Mouse (Mus musculus) hindbrain, embryonic 13.5 days (tissue): Measurements from ENCODE around the gene Ppm1g. TPM values are rescaled to one million over a fixed set of nuclear protein-coding genes. Genes with fewer than 3 reads are reported as not detected.
"Not testable (repeated sequence)": the region's sequence is repeated elsewhere in the genome, so short reads cannot be mapped to it uniquely, and the experiment has no call there.

Experiments used
- ATAC-seq: fragments of 200-750 bp; cut with Nextera tagmentation; 2 replicates; pipeline ENCODE4 v1.8.0; 2017; ENCODE audit warnings: moderate TSS enrichment; ENCODE audit not compliant: low FRiP score
- H3K27ac ChIP-seq: fragments of 300-500 bp; sonication (generic); 2 replicates; pipeline ENCODE4 v1.5.1; 2015; ENCODE audit warnings: inconsistent platforms, mild to moderate bottlenecking, moderate library complexity
- H3K27me3 ChIP-seq: fragments of 300-500 bp; sonication (generic); 2 replicates; pipeline ENCODE4 v1.6.1; 2015; ENCODE audit warnings: mild to moderate bottlenecking, inconsistent platforms
- H3K36me3 ChIP-seq: fragments of 300-500 bp; sonication (generic); 2 replicates; pipeline ENCODE4 v1.6.1; 2015; ENCODE audit warnings: mild to moderate bottlenecking, inconsistent platforms
- H3K4me1 ChIP-seq: fragments of 300-500 bp; sonication (generic); replicated peaks from 2 replicates; pipeline ENCODE4 v1.6.1; 2015; ENCODE audit warnings: inconsistent platforms
- H3K4me2 ChIP-seq: fragments of 300-500 bp; sonication (generic); 2 replicates; pipeline ENCODE4 v1.6.1; 2015; ENCODE audit warnings: inconsistent platforms, mild to moderate bottlenecking, moderate library complexity
- H3K4me3 ChIP-seq: fragments of 300-500 bp; sonication (generic); 2 replicates; pipeline ENCODE4 v1.5.1; 2015; ENCODE audit warnings: mild to moderate bottlenecking, inconsistent platforms
- H3K9ac ChIP-seq: fragments of 300-500 bp; sonication (generic); 2 replicates; pipeline ENCODE4 v1.6.1; 2015; ENCODE audit warnings: mild to moderate bottlenecking, inconsistent platforms
- H3K9me3 ChIP-seq: fragments of 300-500 bp; sonication (generic); 2 replicates; pipeline ENCODE4 v1.6.1; 2016; ENCODE audit warnings: inconsistent platforms
- WGBS: fragments of 180-500 bp; shearing (Covaris S2); methylation state at CpG from one replicate; pipeline ENCODE4 v1.1.7; 2015; 5-methylcytosine and 5-hydroxymethylcytosine counted together
- polyA plus RNA-seq: library from polyadenylated mRNA; unstranded; fragments of >200 nt; fragmentation: Nextera tagmentation; extraction: Ambion mirVana; gene quantifications from 2 replicates; pipeline ENCODE4 v1.2.1, GENCODE M21; 2015

Ppm1g gene
- polyA plus RNA-seq, 1 experiment from 2014 or later = 168 TPM

DNA sequence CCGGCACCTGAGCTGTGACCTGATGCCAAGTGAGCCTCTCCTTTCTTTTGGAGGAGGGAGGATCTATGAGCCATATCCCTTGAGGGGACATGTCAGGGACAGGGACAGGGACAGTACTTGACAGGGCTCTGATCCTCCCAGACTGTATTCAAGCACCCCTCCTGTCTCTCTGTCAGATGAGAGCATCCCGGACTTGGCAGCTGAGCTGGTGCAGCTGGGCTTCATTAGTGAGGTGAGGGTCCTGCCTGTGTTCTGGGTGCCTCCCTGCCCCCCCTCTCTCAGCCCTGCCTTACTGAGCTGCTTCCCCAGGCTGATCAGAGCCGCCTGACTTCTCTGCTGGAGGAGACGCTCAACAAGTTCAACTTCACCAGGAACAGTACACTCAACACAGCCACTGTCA, 30.2 kb upstream of the Ppm1g start:
- Histone ChIP-seq H3K4me1 (peaks cover 8% of the 10 kb centered on the region), H3K9me3 (no peaks in the 10 kb centered on the region), H3K9ac (0 out of 2 replicates have a peak overlapping the region, but pooled peaks have one; percentile 46), H3K4me2 (no peak overlapping the region), H3K4me3 (no peak overlapping the region), H3K36me3 (peaks cover 97% of the 10 kb centered on the region), H3K27me3 (0 out of 2 replicates have a peak, but pooled peaks cover 9% of the 10 kb centered on the region), H3K27ac (no peak overlapping the region)
- ATAC-seq = peak; percentile 41; the same call in 1 of the 2 replicates
- 77% methylated on average over 4 of the region's 4 CpGs for WGBS

DNA sequence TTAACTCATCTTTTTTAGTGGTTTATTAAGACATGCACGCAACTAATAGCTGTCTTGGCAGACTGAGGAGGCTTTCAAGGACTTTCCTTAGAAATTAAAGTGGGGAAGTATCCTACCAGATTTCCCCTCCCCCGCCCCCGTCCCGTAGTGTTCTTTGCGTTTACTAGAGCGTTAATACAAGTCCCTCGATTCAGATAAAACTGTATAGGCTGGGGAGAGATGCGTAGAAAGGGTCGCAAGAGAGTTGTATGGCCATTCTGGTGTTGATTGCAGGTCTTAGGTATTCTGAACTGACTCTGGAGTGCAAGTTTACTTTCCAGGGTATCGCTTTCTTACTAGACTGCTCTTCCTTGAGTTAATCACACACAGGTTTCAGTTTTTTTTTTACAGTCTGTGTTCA, 21.7 kb upstream of the Ppm1g start:
- WGBS = 25% methylated on average over 10 of the region's 10 CpGs
- Histone ChIP-seq H3K27me3 (no peaks in the 10 kb centered on the region), H3K4me2 (peak overlapping the region; percentile 89), H3K9ac (peak overlapping the region; percentile 89), H3K4me1 (peaks cover 12% of the 10 kb centered on the region), H3K36me3 (peaks cover 35% of the 10 kb centered on the region), H3K27ac (peak overlapping the region; percentile 96; the same call in 1 of the 2 replicates), H3K9me3 (peaks cover 2% of the 10 kb centered on the region; the same call in 1 of the 2 replicates), H3K4me3 (peak overlapping the region; percentile 76)
- no peak for ATAC-seq

DNA sequence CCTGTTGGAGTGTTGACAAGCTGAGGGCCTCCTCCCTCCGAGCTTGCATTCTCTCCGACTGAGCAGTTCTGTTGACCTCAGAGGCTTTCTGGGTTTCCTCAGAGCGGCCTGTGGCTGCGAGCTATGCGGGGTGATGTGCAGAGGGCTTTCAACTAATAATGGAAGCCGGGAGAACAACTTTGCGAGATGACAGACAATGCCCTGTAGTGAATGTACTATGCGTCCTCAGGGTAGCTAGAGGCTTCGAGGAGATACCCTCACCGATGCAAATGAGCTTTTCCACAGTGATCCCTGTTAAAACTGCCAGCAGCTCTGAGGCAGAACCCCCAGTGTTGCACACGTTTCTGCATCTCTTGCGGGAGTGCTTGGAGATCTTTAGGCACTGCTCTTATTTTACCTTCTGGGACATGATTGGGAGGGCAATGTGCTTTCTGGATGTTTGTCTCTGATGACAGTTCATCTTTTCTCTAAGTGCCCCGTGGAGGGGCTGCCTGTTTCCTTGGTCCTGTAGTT, 21.1 kb upstream of the Ppm1g start:
- H3K9ac ChIP-seq = peak overlapping the region; percentile 89
- H3K4me3 ChIP-seq = peak overlapping the region; percentile 76
- H3K9me3 ChIP-seq = peaks cover 7% of the 10 kb centered on the region
- H3K27me3 ChIP-seq = no peaks in the 10 kb centered on the region
- WGBS = under 1% methylated on average over 13 of the region's 13 CpGs
- peak overlapping the region; percentile 96 for H3K27ac ChIP-seq
- no peak; the same call in 1 of the 2 replicates for ATAC-seq
- H3K36me3 ChIP-seq = peaks cover 29% of the 10 kb centered on the region
- H3K4me2 ChIP-seq = peak overlapping the region; percentile 89
- H3K4me1 ChIP-seq = peaks cover 12% of the 10 kb centered on the region

DNA sequence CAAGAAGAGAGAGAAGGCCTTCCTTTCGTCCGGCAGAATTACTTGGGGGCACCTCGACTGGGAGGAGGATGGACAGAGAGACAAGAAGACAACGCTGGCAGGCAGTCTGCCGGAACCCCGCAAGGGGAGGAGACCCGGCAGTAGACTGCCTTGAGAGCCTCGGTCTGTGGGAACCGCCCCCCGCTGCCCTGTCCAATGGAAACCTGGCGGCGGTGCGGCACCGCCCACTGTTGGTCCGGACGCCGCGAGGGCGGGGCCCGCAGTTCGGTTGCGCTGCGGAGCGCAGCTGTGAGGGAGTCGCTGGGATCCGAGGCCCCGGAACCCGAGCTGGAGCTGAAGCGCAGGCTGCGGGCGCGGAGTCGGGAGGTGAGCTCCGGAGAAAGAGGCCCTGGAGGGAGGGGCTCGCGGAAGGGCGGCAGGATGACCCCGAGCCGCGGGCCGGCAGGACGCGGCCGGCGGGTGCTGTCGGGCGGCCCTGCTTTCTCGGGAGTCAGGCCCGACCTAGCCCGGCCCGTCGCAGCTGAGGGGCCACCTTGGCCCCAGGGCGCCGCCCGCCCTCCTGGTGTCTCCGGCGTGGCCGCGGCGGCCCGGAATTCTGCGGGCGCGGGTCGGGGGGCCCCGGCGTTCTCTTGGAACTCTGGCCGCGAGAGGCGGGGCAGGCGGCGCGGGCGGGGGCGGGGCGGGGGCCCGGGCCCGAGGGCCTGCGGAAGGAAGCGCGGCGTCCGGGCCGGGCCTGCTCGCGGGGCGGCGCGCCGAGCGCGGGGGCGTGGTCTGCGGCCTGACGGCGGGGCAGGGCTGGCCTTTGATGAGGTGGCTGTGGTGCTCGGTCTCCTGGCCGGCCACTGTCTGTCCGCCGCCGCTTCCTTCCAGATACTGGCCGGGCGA, 20.4 kb upstream of the Ppm1g start, which contains the start of the genes Nrbp1 and Gm9970:
Gene Nrbp1 (plus strand): TSS at position 228 of the 885 bp plus-strand sequence.
Gene Gm9970 (minus strand): TSS at position 596 of the 885 bp plus-strand sequence.
- Histone ChIP-seq H3K9me3 (peaks cover 14% of the 10 kb centered on the region), H3K27me3 (no peaks in the 10 kb centered on the region), H3K4me2 (peak within 1 kb of the TSS; percentile 89), H3K27ac (peak within 1 kb of the TSS; percentile 96), H3K9ac (peak within 1 kb of the TSS; percentile 89), H3K4me1 (peaks cover 12% of the 10 kb centered on the region), H3K4me3 (peak within 1 kb of the TSS; percentile 76), H3K36me3 (peaks cover 22% of the 10 kb centered on the region)
- under 1% methylated on average over 89 of the region's 103 CpGs for WGBS
- peak; percentile 99 for ATAC-seq

DNA sequence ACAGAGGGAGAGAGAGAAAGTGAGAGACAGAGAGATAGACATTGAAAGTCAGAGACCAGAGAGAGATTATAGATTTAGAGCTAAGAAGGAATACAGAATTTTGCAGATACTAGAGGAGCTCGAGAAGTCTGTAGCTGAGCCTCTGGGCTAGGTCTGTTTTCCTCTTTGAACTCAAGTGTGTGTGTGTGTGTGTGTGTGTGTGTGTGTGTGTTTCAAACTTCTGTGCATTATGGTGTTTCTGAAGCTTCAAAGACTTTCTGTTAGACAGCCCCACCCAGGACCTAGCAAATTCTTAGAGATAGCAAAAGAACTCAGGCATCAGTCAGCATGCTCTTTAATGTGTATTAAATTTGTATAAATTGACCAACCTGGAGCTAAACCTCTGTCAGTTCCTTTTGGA, 6.2 kb upstream of the Ppm1g start:
- ATAC-seq = no peak
- no peak overlapping the region for H3K4me2 ChIP-seq
- no peak overlapping the region for H3K27ac ChIP-seq
- WGBS = 92% methylated on average over 1 of the region's 1 CpGs
- H3K36me3 ChIP-seq = no peaks in the 10 kb centered on the region
- H3K4me1 ChIP-seq = peaks cover 6% of the 10 kb centered on the region
- H3K9me3 ChIP-seq = no peaks in the 10 kb centered on the region
- H3K9ac ChIP-seq = no peak overlapping the region
- H3K27me3 ChIP-seq = no peaks in the 10 kb centered on the region
- no peak overlapping the region for H3K4me3 ChIP-seq

DNA sequence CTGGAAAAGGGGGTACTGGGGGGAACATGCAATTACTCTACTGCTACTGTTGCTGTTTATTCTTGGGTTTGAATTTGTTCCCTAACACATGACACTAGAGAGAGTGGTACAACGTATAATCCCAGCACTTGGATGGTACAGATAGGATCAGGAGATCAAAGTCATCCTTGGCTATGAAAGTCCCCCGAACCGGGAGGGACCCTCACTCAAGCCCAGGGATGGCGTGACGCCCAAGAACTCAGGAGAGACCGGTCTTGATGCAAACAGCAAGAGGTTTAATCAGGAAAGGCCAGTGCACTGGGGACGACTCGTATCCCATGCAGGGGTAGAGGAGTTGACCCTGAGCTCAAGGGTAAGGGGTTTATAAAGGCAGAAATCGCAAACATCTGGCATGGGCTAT, 2.2 kb upstream of the Ppm1g start:
- H3K27me3 ChIP-seq = no peaks in the 10 kb centered on the region
- no peak for ATAC-seq
- no peak overlapping the region for H3K4me2 ChIP-seq
- no peak overlapping the region for H3K27ac ChIP-seq
- no peaks in the 10 kb centered on the region for H3K9me3 ChIP-seq
- H3K4me3 ChIP-seq = no peak overlapping the region
- WGBS = 97% methylated on average over 9 of the region's 9 CpGs
- H3K4me1 ChIP-seq = peaks cover 23% of the 10 kb centered on the region
- no peak overlapping the region for H3K9ac ChIP-seq
- no peaks in the 10 kb centered on the region for H3K36me3 ChIP-seq

DNA sequence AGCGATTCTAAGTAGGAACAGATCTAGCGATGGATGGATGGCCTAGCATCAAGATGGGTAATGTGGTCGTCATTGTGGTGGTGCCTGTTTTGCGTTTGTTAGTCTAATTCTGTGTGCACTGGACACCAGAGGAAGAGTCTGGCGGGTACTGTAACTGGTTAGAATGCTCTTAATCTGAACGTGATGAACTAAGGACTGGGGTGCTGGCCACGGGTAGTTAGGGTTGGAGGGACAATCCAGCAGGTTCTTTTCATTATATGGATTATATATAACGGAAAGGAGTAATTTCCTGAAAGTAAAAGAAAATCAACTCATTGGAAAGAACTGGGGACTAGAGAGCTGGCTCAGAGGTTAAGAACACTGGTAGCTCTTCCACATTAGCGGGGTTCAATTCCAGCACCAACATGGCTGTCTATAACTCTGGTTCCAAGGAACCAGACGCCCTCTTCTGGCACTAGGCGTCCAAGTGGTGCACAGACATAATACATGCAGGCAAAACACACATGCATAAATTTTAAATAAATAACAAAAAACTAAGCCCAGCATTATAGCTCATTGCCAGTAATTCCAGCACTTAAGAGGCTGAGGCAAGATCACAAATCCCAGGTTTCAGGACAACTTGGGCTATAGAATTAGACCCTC, 938 bp upstream of the Ppm1g start:
- no peaks in the 10 kb centered on the region for H3K9me3 ChIP-seq
- no peak for ATAC-seq
- 14% methylated on average over 11 of the region's 11 CpGs for WGBS
- H3K4me2 ChIP-seq = peak overlapping the region; percentile 75
- peak overlapping the region; percentile 88 for H3K4me3 ChIP-seq
- peak overlapping the region; percentile 96 for H3K9ac ChIP-seq
- no peaks in the 10 kb centered on the region for H3K36me3 ChIP-seq
- H3K4me1 ChIP-seq = peaks cover 26% of the 10 kb centered on the region
- peak overlapping the region; percentile 96 for H3K27ac ChIP-seq
- no peaks in the 10 kb centered on the region for H3K27me3 ChIP-seq

DNA sequence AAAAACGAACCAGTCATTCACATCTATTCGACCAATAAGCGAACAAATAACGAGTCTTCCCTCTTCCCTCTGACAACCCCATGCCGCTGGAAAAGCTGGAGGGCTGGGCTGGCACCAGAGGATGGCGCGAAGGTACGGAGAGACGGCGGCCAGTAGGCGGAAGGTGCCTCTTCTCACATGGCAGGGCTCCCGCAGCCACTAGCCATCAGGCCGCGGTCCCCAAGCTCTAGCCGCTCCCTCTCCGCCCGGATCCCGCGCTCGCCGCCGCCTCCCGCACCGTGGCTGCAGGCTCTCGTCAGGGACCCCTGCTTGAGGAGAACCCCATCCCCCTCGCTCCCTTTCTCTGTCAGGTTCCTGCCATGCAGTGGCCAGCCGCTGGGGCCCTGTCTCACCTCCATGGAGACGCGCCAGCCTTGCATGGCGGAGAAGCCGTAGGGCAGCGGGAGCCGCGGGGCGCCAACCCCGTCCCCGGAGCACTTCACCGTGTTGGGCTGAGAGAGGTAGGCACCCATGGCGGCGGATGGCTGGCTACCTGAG, 508 bp downstream of the Ppm1g start:
- peak overlapping the region; percentile 75 for H3K4me2 ChIP-seq
- H3K4me1 ChIP-seq = peaks cover 26% of the 10 kb centered on the region
- H3K9me3 ChIP-seq = no peaks in the 10 kb centered on the region
- H3K9ac ChIP-seq = peak overlapping the region; percentile 96
- no peaks in the 10 kb centered on the region for H3K36me3 ChIP-seq
- H3K27me3 ChIP-seq = no peaks in the 10 kb centered on the region
- under 1% methylated on average over 40 of the region's 40 CpGs for WGBS
- peak overlapping the region; percentile 88 for H3K4me3 ChIP-seq
- peak; percentile 85 for ATAC-seq
- H3K27ac ChIP-seq = peak overlapping the region; percentile 96

DNA sequence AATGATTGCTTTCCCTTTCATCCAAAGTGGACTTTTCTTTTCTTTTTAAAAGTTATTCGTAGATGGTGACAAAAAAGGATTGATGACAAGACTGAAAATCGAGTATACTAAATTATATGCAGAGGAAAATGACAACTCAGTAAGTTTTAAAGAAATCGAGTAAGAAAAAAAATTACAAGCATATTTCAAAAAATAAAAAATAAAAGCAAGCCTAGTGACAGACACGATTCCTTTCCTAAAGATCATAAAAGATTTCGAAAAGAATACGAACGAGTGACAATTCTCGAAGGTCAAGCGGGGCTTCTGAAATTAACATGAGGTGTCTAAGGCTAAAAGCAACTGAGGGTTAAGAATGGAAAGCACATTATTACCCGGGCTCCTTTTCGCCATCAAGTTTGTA, 1.0 kb downstream of the Ppm1g start:
- Histone ChIP-seq H3K4me1 (peaks cover 26% of the 10 kb centered on the region), H3K27ac (peak overlapping the region; percentile 96), H3K4me2 (peak overlapping the region; percentile 75), H3K4me3 (peak overlapping the region; percentile 88), H3K9ac (peak overlapping the region; percentile 96), H3K27me3 (no peaks in the 10 kb centered on the region), H3K36me3 (no peaks in the 10 kb centered on the region), H3K9me3 (no peaks in the 10 kb centered on the region)
- WGBS = under 1% methylated on average over 11 of the region's 11 CpGs
- no peak for ATAC-seq

DNA sequence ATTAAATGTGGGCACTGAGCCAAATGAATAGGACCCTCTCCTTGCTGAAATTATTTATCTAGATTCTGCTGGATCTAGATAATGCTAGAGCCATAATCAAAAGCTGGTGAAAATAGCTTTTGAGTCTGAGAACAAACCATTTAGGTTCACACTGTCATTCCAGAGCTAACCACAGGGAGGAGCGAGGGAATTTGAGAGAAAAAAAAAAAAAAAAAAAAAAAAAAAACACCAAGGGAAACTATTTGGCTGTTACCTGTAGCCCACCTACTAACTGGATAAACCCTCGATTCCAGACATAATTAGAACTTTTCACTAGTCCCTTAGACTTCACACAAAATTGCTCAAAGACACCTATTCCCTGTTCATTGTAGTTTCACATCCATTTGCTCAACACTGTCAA, 1.4 kb downstream of the Ppm1g start:
- Histone ChIP-seq H3K4me2 (peak overlapping the region; percentile 75), H3K4me3 (peak overlapping the region; percentile 88), H3K9ac (peak overlapping the region; percentile 26), H3K4me1 (peaks cover 26% of the 10 kb centered on the region), H3K9me3 (no peaks in the 10 kb centered on the region), H3K36me3 (no peaks in the 10 kb centered on the region), H3K27me3 (no peaks in the 10 kb centered on the region), H3K27ac (no peak overlapping the region)
- no peak for ATAC-seq
- WGBS = 5% methylated on average over 2 of the region's 2 CpGs

DNA sequence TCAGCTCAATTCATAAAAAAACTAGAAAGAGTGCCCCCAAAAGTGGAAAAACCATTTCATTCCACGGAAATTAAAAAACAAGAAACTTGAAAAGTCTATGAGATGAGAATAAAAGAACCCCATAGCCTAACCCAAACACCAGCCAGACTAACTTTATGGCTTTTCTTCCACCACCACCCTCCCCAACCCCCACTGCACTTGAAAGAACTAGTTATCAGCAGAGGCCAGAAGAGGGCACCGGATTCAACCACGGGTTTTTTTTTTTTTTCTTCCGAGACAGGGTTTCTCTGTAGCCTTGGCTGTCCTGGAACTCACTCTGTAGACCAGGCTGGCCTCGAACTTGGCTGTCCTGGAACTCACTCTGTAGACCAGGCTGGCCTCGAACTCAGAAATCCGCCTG, 2.2 kb downstream of the Ppm1g start:
- Histone ChIP-seq H3K4me2 (peak overlapping the region; percentile 75), H3K4me3 (no peak overlapping the region), H3K4me1 (peaks cover 26% of the 10 kb centered on the region), H3K27me3 (no peaks in the 10 kb centered on the region), H3K9me3 (no peaks in the 10 kb centered on the region), H3K9ac (no peak overlapping the region), H3K36me3 (no peaks in the 10 kb centered on the region), H3K27ac (no peak overlapping the region)
- 67% methylated on average over 7 of the region's 7 CpGs for WGBS
- ATAC-seq = no peak

DNA sequence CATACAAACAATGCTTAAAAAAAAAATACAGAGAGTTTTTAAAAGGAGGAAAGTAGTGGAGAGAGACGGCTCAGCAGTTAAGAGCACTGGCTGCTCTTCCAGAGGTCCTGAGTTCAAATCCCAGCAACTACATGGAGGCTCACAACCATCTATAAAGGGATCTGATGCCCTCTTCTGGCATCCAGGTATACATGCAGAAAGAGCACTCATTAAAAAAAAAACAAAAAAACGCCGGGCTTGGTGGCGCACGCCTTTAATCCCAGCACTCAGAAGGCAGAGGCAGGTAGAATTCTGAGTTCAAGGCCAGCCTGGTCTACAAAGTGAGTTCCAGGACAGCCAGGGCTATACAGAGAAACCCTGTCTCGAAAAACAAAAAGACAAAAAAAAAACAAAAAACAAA, 3.9 kb downstream of the Ppm1g start:
- not testable (repeated sequence) for H3K9ac ChIP-seq, ATAC-seq, H3K9me3 ChIP-seq, H3K4me3 ChIP-seq, H3K36me3 ChIP-seq, H3K4me2 ChIP-seq, H3K27me3 ChIP-seq, H3K27ac ChIP-seq
- WGBS = 92% methylated on average over 6 of the region's 6 CpGs
- peaks cover 19% of the 10 kb centered on the region for H3K4me1 ChIP-seq
